Mouse (Mus musculus): ENCODE data around the gene Alcam. TPM values are rescaled to one million over a fixed set of nuclear protein-coding genes. Genes with fewer than 3 reads are reported as not detected.

Alcam gene
- total and polyA plus RNA-seq, 2 experiments: 8.7 to 52.0 TPM

DNA sequence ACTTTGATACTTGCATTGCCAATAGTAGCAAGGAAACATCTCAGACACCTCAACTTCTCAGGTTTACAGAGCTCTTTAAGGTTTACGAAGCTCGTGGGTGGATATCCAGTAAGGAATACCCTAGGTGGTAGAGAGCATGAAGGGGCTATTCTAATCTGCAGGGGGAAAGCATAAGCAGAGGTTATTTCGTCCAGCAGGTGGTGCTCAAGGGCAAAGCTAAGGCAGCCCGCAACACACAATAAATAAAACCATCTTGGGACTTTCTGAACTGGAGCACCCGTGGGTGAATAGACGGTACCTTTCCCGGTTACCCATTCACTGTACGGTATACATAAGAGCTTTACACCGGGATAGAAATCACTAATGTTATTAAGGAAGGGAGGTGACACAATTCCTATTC, 142.8 kb downstream of the Alcam start:
- no peak overlapping the region for H3K4me3 ChIP-seq (ENCODE audit: insufficient read depth, low read depth, low read length)
- H3K79me2 ChIP-seq (ENCODE audit: control insufficient read depth, insufficient read depth, low read length): no peaks in the 10 kb centered on the region
- no peak for TF ChIP-seq POLR2A (IDR thresholded peaks at IDR 0.05; ENCODE audit: extremely low read depth, insufficient read depth, low read length)
- peak; percentile 72 for TF ChIP-seq CTCF (IDR thresholded peaks at IDR 0.05; ENCODE audit: low read depth, low read length)
- H3K4me1 ChIP-seq (ENCODE audit: control insufficient read depth, insufficient read depth, low read length): no peaks in the 10 kb centered on the region
- 9% methylated on average over 9 of the region's 9 CpGs for WGBS
- no peaks in the 10 kb centered on the region for H3K36me3 ChIP-seq (ENCODE audit: control insufficient read depth, insufficient read depth, low read length)
- peak; percentile 68 for DNase-seq (ENCODE audit: extremely low read depth, low read depth, low spot score)
- no peak overlapping the region for H3K9ac ChIP-seq (ENCODE audit: low read depth, low read length)
- H3K27me3 ChIP-seq (ENCODE audit: control insufficient read depth, insufficient read depth, low read length): no peaks in the 10 kb centered on the region
- no peak overlapping the region for H3K27ac ChIP-seq (replicated peaks; ENCODE audit: insufficient read depth, low read depth, low read length)

DNA sequence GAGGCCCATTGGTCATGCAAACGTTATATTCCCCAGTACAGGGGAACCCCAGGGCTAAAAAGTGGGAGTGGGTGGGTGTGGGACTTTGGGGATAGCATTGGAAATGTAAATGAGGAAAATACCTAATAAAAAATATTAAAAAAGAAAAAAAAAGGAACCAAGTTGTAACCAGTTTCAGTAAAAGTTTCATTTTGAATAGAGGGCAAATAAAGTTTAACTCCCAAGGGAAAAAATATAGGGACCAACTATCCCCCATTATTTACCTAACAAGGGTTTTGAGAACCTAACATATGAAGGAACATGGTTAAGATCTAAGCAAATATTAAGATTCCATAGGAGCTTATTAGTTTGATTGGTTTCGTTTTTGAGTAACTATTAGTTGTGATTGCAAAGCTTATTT, 146.9 kb downstream of the Alcam start:
- Histone ChIP-seq H3K9ac (ENCODE audit: low read depth, low read length) (no peak overlapping the region), H3K4me3 (ENCODE audit: insufficient read depth, low read depth, low read length) (no peak overlapping the region), H3K27me3 (ENCODE audit: control insufficient read depth, insufficient read depth, low read length) (no peaks in the 10 kb centered on the region), H3K4me1 (ENCODE audit: control insufficient read depth, insufficient read depth, low read length) (no peaks in the 10 kb centered on the region), H3K27ac (replicated peaks; ENCODE audit: insufficient read depth, low read depth, low read length) (no peak overlapping the region), H3K79me2 (ENCODE audit: control insufficient read depth, insufficient read depth, low read length) (no peaks in the 10 kb centered on the region), H3K36me3 (ENCODE audit: control insufficient read depth, insufficient read depth, low read length) (peaks cover 3% of the 10 kb centered on the region; the same call in 1 of the 2 replicates)
- TF ChIP-seq CTCF (IDR thresholded peaks at IDR 0.05; ENCODE audit: low read depth, low read length) (no peak), POLR2A (IDR thresholded peaks at IDR 0.05; ENCODE audit: extremely low read depth, insufficient read depth, low read length) (no peak)
- WGBS: 81% methylated on average over 2 of the region's 2 CpGs
- DNase-seq (ENCODE audit: extremely low read depth, low read depth, low spot score): no peak

DNA sequence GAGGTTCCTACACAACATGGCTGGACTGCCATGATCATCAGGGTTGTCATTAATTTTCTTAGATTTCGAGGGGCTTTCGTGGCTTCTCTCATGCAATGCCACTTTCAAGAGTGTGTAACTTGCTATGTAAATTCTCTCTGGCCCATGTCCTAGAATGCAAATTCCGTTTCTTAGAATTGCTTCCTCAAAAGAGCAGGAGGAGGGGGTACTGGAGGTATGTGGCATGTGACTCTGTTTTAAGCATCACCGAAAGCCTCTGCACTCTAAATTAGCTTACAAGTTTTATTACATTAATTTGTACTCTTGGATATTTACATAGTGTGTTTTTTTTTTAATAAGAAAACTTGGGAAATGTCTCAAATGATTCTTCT, 150.4 kb downstream of the Alcam start:
- WGBS: 91% methylated on average over 4 of the region's 4 CpGs
- TF ChIP-seq CTCF (IDR thresholded peaks at IDR 0.05; ENCODE audit: low read depth, low read length): no peak
- TF ChIP-seq POLR2A (IDR thresholded peaks at IDR 0.05; ENCODE audit: extremely low read depth, insufficient read depth, low read length): no peak
- H3K79me2 ChIP-seq (ENCODE audit: control insufficient read depth, insufficient read depth, low read length): no peaks in the 10 kb centered on the region
- peaks cover 3% of the 10 kb centered on the region; the same call in 1 of the 2 replicates for H3K36me3 ChIP-seq (ENCODE audit: control insufficient read depth, insufficient read depth, low read length)
- no peaks in the 10 kb centered on the region for H3K27me3 ChIP-seq (ENCODE audit: control insufficient read depth, insufficient read depth, low read length)
- no peak overlapping the region for H3K27ac ChIP-seq (replicated peaks; ENCODE audit: insufficient read depth, low read depth, low read length)
- H3K9ac ChIP-seq (ENCODE audit: low read depth, low read length): no peak overlapping the region
- no peaks in the 10 kb centered on the region for H3K4me1 ChIP-seq (ENCODE audit: control insufficient read depth, insufficient read depth, low read length)
- no peak for DNase-seq (ENCODE audit: extremely low read depth, low read depth, low spot score)
- H3K4me3 ChIP-seq (ENCODE audit: insufficient read depth, low read depth, low read length): no peak overlapping the region

DNA sequence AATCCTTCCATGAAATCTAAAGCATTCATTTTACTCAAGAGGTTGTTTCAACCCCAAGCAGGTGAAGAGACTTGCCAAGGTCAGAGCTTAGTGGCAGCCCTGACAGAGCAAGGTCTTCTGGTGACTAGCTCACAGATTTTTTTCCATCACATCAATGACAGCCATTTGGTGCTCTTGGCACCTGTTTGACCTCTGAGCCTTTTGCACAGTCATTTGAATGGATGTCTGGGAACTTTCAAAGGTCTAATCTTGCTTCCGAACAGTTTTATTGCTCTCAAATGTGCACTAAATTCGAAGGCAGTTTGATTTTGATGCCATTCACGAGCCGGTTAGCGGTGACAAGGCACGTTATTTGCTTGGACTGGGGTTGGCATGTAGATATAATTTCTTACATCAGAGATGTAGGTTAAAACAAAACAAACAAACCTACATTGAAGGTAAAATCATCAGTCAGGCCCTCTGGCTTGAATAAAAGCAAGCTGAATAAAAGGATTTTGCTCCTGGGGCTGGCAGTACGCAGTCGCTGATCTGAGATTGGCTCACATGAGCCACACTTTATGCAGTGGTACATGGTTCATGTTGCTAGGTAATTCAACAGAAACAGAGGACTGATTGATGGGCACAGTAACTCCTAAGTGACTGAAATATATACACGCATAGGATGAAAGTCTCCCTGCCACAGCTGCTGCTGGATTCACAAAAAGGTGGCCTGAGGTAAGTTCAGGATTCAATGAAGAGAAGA, 150.9 kb downstream of the Alcam start:
- Histone ChIP-seq H3K27me3 (ENCODE audit: control insufficient read depth, insufficient read depth, low read length) (no peaks in the 10 kb centered on the region), H3K9ac (ENCODE audit: low read depth, low read length) (no peak overlapping the region), H3K4me3 (ENCODE audit: insufficient read depth, low read depth, low read length) (no peak overlapping the region), H3K36me3 (ENCODE audit: control insufficient read depth, insufficient read depth, low read length) (peaks cover 3% of the 10 kb centered on the region; the same call in 1 of the 2 replicates), H3K79me2 (ENCODE audit: control insufficient read depth, insufficient read depth, low read length) (no peaks in the 10 kb centered on the region), H3K4me1 (ENCODE audit: control insufficient read depth, insufficient read depth, low read length) (no peaks in the 10 kb centered on the region), H3K27ac (replicated peaks; ENCODE audit: insufficient read depth, low read depth, low read length) (no peak overlapping the region)
- no peak for TF ChIP-seq POLR2A (IDR thresholded peaks at IDR 0.05; ENCODE audit: extremely low read depth, insufficient read depth, low read length)
- no peak for TF ChIP-seq CTCF (IDR thresholded peaks at IDR 0.05; ENCODE audit: low read depth, low read length)
- WGBS: 90% methylated on average over 9 of the region's 9 CpGs
- DNase-seq (ENCODE audit: extremely low read depth, low read depth, low spot score): no peak

DNA sequence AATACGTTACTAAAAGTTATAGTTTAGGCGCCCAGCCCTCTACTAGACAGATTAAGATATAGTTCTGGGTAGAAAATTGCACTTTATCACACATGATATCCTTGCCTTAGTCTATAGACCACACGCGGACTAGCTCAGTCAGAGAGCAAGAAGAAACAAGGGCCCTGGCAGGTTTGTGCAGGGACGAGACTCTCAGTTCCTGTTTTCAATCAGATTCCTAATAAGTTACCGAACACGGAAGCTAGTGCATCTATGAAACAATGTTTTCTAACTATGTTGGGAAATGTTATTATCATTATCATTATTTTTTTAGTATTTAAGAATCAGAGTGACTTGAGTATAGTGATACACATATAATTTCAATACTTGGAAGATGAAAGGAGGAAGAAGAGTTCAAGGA, 152.1 kb downstream of the Alcam start:
- Histone ChIP-seq H3K27ac (replicated peaks; ENCODE audit: insufficient read depth, low read depth, low read length) (no peak overlapping the region), H3K4me3 (ENCODE audit: insufficient read depth, low read depth, low read length) (no peak overlapping the region), H3K79me2 (ENCODE audit: control insufficient read depth, insufficient read depth, low read length) (no peaks in the 10 kb centered on the region), H3K4me1 (ENCODE audit: control insufficient read depth, insufficient read depth, low read length) (no peaks in the 10 kb centered on the region), H3K36me3 (ENCODE audit: control insufficient read depth, insufficient read depth, low read length) (peaks cover 3% of the 10 kb centered on the region; the same call in 1 of the 2 replicates), H3K9ac (ENCODE audit: low read depth, low read length) (no peak overlapping the region), H3K27me3 (ENCODE audit: control insufficient read depth, insufficient read depth, low read length) (no peaks in the 10 kb centered on the region)
- TF ChIP-seq CTCF (IDR thresholded peaks at IDR 0.05; ENCODE audit: low read depth, low read length): no peak
- no peak for TF ChIP-seq POLR2A (IDR thresholded peaks at IDR 0.05; ENCODE audit: extremely low read depth, insufficient read depth, low read length)
- 90% methylated on average over 7 of the region's 7 CpGs for WGBS
- no peak for DNase-seq (ENCODE audit: extremely low read depth, low read depth, low spot score)

DNA sequence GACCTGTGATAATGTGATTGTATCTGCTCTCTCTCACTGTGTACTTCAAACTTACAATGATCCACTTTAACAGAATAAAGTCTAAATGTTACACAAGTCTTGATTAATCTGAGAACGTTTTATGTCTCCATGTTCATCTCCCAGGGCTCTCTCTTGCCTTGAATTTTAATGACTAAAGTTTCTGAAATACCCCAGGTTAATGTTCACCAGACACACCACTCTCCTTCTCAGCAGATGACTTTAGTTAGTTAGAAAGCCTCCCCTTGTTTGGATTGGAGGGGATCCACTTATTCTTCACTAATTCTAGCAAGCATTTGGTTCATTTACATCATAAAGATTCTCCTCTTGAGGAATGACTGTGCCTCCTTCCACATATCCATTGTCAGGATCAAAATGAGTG, 157.5 kb downstream of the Alcam start:
- H3K79me2 ChIP-seq (ENCODE audit: control insufficient read depth, insufficient read depth, low read length): no peaks in the 10 kb centered on the region
- H3K9ac ChIP-seq (ENCODE audit: low read depth, low read length): no peak overlapping the region
- 12% methylated on average over 1 of the region's 1 CpGs for WGBS
- no peaks in the 10 kb centered on the region for H3K4me1 ChIP-seq (ENCODE audit: control insufficient read depth, insufficient read depth, low read length)
- no peaks in the 10 kb centered on the region for H3K27me3 ChIP-seq (ENCODE audit: control insufficient read depth, insufficient read depth, low read length)
- TF ChIP-seq POLR2A (IDR thresholded peaks at IDR 0.05; ENCODE audit: extremely low read depth, insufficient read depth, low read length): no peak
- TF ChIP-seq CTCF (IDR thresholded peaks at IDR 0.05; ENCODE audit: low read depth, low read length): no peak
- H3K36me3 ChIP-seq (ENCODE audit: control insufficient read depth, insufficient read depth, low read length): peaks cover 15% of the 10 kb centered on the region; the same call in 1 of the 2 replicates
- no peak overlapping the region for H3K27ac ChIP-seq (replicated peaks; ENCODE audit: insufficient read depth, low read depth, low read length)
- no peak overlapping the region for H3K4me3 ChIP-seq (ENCODE audit: insufficient read depth, low read depth, low read length)
- DNase-seq (ENCODE audit: extremely low read depth, low read depth, low spot score): no peak

Data from liver, adult 2 months (tissue).